Mouse (Mus musculus) T-cell, adult 66 days (primary cell): ENCODE data around the gene 2410137M14Rik. TPM values are rescaled to one million over a fixed set of nuclear protein-coding genes. Genes with fewer than 3 reads are reported as not detected.

ENCODE experiments used
- total RNA-seq, 2 experiments: library from RNA; stranded (reverse); gene quantifications; 3 replicates in 1 of 2; 4 replicates in 1 of 2; pipeline ENCODE4 v1.2.4; 2023

Gene 2410137M14Rik
- total RNA-seq: not detected

DNA sequence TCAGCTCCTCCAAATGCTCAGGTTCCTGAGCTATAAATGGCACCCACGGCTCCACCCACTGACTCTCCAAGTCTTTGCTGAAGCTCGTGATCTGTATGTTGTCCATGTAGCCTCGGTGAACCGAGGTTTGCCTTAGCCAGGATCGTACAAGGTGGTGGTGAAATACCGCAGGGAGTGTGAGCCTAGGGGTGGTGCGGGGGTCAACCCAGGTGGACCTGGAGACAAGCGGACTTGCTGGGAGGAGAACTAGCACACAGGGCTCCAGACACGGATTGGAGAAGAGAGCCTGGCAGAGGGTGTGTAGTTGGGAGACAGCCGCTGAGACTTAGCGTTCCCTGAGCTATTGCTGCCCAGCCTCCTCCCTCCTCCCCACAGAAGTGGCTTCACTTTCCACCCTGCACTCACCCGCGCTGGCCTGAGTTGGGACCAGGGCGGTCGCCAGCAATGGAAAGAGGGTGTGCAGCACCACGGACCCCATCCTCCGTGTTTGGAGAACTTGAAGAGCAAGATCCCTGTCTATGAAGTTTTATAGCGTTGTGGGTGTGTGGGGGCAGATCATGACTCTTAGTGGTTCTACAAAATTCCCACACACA lies at the start of gene 2410137M14Rik:
Gene 2410137M14Rik (minus strand): TSS at position 17 of the 593 bp plus-strand sequence.

GRCm38 (mm10) chr17:37022628-37023576 lies 41.9 kb upstream of the 2410137M14Rik start, which contains the start of gene Mog:
TSS of gene Mog (minus strand) at chr17:37023398.

GRCm38 (mm10) chr17:37000863-37001262 lies 19.8 kb upstream of the 2410137M14Rik start, which contains the start of gene Zfp57:
TSS of gene Zfp57 (plus strand) at chr17:37001163.

GRCm38 (mm10) chr17:36989437-36989836 lies 8.4 kb upstream of the 2410137M14Rik start, which contains the start of gene H2-M5:
TSS of gene H2-M5 (minus strand) at chr17:36989537.

GRCm38 (mm10) chr17:36957999-36958743 lies 22.9 kb downstream of the 2410137M14Rik start, which contains the start of the genes Znrd1 and Znrd1as:
TSS of gene Znrd1 (minus strand) at chr17:36958559.
TSS of gene Znrd1as (plus strand) at chr17:36958592.

DNA sequence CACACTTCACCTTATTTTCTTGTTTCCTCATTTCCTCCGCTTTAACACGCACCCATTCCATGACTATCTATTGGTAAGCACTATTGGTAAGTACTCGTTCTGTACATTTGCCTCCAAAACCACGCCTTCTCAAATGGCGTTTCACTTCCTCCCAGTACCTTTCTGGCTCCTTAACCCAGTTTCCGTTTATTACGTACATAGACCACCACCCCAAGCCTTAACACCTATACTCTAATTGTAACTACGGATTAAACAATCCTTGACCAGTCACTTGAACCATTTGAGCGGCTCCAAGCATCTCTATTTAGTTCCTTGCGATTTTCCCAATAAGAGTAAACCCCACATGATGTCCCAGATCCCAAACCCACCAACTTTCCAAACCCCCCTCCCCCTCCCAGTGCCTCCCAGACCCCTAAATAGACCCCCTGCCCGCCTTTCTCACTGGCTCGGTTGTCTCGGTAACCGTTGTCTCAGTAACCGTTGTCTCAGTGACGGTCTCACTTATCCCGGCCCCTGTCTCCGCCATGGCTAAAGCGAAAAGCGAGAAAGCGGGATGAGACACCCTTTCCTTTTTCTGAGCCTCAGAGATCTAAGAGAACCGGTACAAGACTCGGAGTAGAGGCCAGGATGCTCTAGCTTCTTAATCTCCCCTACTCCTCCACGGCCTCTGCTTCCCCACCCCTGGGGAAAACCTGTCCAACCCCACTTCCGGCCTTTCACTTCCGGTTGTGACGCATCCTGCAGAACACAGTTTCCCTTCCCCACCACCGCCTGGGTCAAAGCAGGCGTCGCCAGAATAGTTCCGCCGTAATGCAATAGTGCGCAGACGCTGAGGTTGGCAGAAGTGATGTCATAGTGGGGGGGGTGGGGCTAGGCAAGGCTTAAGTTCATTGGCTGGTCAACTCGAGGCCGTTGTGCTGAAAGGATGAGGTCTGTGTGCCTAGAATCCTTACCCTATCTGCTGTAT lies 29.8 kb downstream of the 2410137M14Rik start, which contains the start of gene Ppp1r11:
Gene Ppp1r11 (minus strand): TSS at position 761 of the 967 bp plus-strand sequence.

GRCm38 (mm10) chr17:36942791-36943471 lies 38.1 kb downstream of the 2410137M14Rik start, which contains the start of gene Rnf39:
TSS of gene Rnf39 (plus strand) at chr17:36942918.

Other genes with a start within 250 kb of the 2410137M14Rik start
- gene H2-M10.5, start 208.3 kb downstream of the 2410137M14Rik start, total RNA-seq: not detected
- gene H2-M10.6, start 169.1 kb downstream of the 2410137M14Rik start, total RNA-seq: not detected
- gene Trim26, start 144.1 kb downstream of the 2410137M14Rik start, total RNA-seq: 100 to 1,000 TPM; 117 to 139 TPM
- gene Trim15, start 114.0 kb downstream of the 2410137M14Rik start, total RNA-seq: not detected
- gene Trim10, start 111.7 kb downstream of the 2410137M14Rik start, total RNA-seq: under 1 TPM; 0.32 to 0.33 TPM
- gene Trim40, start 91.1 kb downstream of the 2410137M14Rik start, total RNA-seq: not detected
- not detected for gene Trim31, start 83.1 kb downstream of the 2410137M14Rik start, total RNA-seq
- 1 to 10 TPM in 1 of 2 experiments, under 1 TPM in 1; 0.77 to 1.2 TPM for gene Rnf39, start 38.3 kb downstream of the 2410137M14Rik start, total RNA-seq
- 10 to 100 TPM; 71.0 to 72.5 TPM for gene Ppp1r11, start 29.5 kb downstream of the 2410137M14Rik start, total RNA-seq
- gene Znrd1, start 22.7 kb downstream of the 2410137M14Rik start, total RNA-seq: 10 to 100 TPM; 54.5 to 64.0 TPM
- gene Znrd1as, start 22.6 kb downstream of the 2410137M14Rik start, total RNA-seq: 1 to 10 TPM; 2.3 to 3.3 TPM
- gene H2-M5, start 8.3 kb upstream of the 2410137M14Rik start, total RNA-seq: not detected
- not detected for gene Zfp57, start 19.9 kb upstream of the 2410137M14Rik start, total RNA-seq
- not detected for gene Mog, start 42.2 kb upstream of the 2410137M14Rik start, total RNA-seq
- gene Gabbr1, start 64.7 kb upstream of the 2410137M14Rik start, total RNA-seq: 100 to 1,000 TPM; 136 to 147 TPM
- gene Olfr90, start 107.3 kb upstream of the 2410137M14Rik start, total RNA-seq: not detected
- not detected for gene Olfr91, start 117.0 kb upstream of the 2410137M14Rik start, total RNA-seq
- not detected for gene Olfr92, start 138.9 kb upstream of the 2410137M14Rik start, total RNA-seq
- gene Olfr93, start 180.3 kb upstream of the 2410137M14Rik start, total RNA-seq: not detected
- gene Ubd, start 212.7 kb upstream of the 2410137M14Rik start, total RNA-seq: under 1 TPM; 0.61 to 0.65 TPM
- gene Olfr94, start 219.8 kb upstream of the 2410137M14Rik start, total RNA-seq: not detected
- not detected for gene Olfr95, start 231.9 kb upstream of the 2410137M14Rik start, total RNA-seq
- gene Olfr96, start 238.9 kb upstream of the 2410137M14Rik start, total RNA-seq: not detected